Mouse (Mus musculus) CH12.LX (cell line): ENCODE measurements at regions not wholly inside any gene's neighbourhood (a gene's known extent, or its start where the extent isn't known, plus 50 kb on each side); places are given as distances from the start of the nearest gene placed in this dataset.

Source experiments
- DNase-seq: peaks from one replicate; pipeline ENCODE4 v3.0.0-alpha.2; 2013; ENCODE audit errors: extremely low read depth
- H3K27ac ChIP-seq: 2 replicates; pipeline ENCODE4 v1.5.1; 2012; ENCODE audit warnings: low read depth, mild to moderate bottlenecking, control low read depth, moderate library complexity; ENCODE audit not compliant: insufficient read depth
- H3K27me3 ChIP-seq: replicated peaks from 2 replicates; pipeline ENCODE3; 2012; ENCODE audit warnings: inconsistent platforms
- H3K36me3 ChIP-seq, 2 experiments: replicated peaks in 1 of 2; 2 replicates each; pipeline versions ENCODE3 to v1.6.1; 2012; ENCODE audit warnings: inconsistent platforms in 1 of 2, low read length in 1 of 2, mild to moderate bottlenecking in 1 of 2, mixed read lengths in 1 of 2, moderate library complexity in 1 of 2; ENCODE audit not compliant: control insufficient read depth in 1 of 2, insufficient read depth in 1 of 2
- H3K4me1 ChIP-seq, 2 experiments: 2 replicates each; pipeline ENCODE4 v1.6.1; 2012; ENCODE audit warnings: inconsistent platforms in 1 of 2, moderate library complexity in 1 of 2; ENCODE audit not compliant: insufficient read depth in 2 of 2, control insufficient read depth in 1 of 2
- H3K4me2 ChIP-seq: 2 replicates; pipeline ENCODE4 v1.6.1; 2012; ENCODE audit warnings: low read depth, mild to moderate bottlenecking, control low read depth; ENCODE audit not compliant: poor library complexity, insufficient read depth, severe bottlenecking
- H3K4me3 ChIP-seq, 3 experiments: fragments of 150-350 bp in 1 of 3; sonication (generic) in 1 of 3; replicated peaks in 1 of 3; 2 replicates each; pipeline versions ENCODE3 to v1.5.1; 2011 to 2012; ENCODE audit warnings: low read depth in 2 of 3, low read length in 2 of 3, mild to moderate bottlenecking in 2 of 3, moderate library complexity in 2 of 3, control low read depth in 1 of 3, improper control_type of control experiment in 1 of 3, inconsistent platforms in 1 of 3, mixed read lengths in 1 of 3; ENCODE audit not compliant: poor library complexity in 1 of 3
- H3K79me2 ChIP-seq: replicated peaks from 2 replicates; pipeline ENCODE4 v1.6.1; 2012; ENCODE audit warnings: mild to moderate bottlenecking, moderate library complexity; ENCODE audit not compliant: control insufficient read depth, poor library complexity, insufficient read depth, severe bottlenecking; ENCODE audit errors: extremely low read depth
- H3K9ac ChIP-seq: 2 replicates; pipeline ENCODE4 v1.6.1; 2012; ENCODE audit warnings: low read depth, mild to moderate bottlenecking, control low read depth, moderate library complexity; ENCODE audit not compliant: insufficient read depth
- H3K9me3 ChIP-seq: replicated peaks from 2 replicates; pipeline ENCODE3; 2012; ENCODE audit warnings: low read length, inconsistent platforms, mixed read lengths
- CHD1 ChIP-seq: IDR thresholded peaks from 2 replicates; pipeline ENCODE4 v1.6.1; 2012; ENCODE audit warnings: low read depth, low read length, improper control_type of control experiment, inconsistent platforms
- CHD2 ChIP-seq: IDR thresholded peaks from 2 replicates; pipeline ENCODE4 v1.6.1; 2011; ENCODE audit warnings: low read length, improper control_type of control experiment
- E2F4 ChIP-seq: IDR thresholded peaks from 2 replicates; pipeline ENCODE4 v1.6.1; 2011; ENCODE audit warnings: low read depth, low read length, improper control_type of control experiment; ENCODE audit not compliant: insufficient replicate concordance
- ELF1 ChIP-seq: IDR thresholded peaks from 2 replicates; pipeline ENCODE4 v1.6.1; 2014; ENCODE audit warnings: low read depth, mild to moderate bottlenecking, inconsistent platforms, low read length, improper control_type of control experiment
- EP300 ChIP-seq: IDR thresholded peaks from 2 replicates; pipeline ENCODE4 v1.6.1; 2011; ENCODE audit warnings: low read length, improper control_type of control experiment
- MEF2A ChIP-seq: IDR thresholded peaks from 2 replicates; pipeline ENCODE4 v1.6.1; 2014; ENCODE audit warnings: low read depth, mild to moderate bottlenecking, inconsistent platforms, low read length, improper control_type of control experiment, borderline replicate concordance
- MXI1 ChIP-seq: IDR thresholded peaks from 2 replicates; pipeline ENCODE4 v1.6.1; 2011; ENCODE audit warnings: mild to moderate bottlenecking, low read depth, low read length, improper control_type of control experiment
- MYC ChIP-seq: IDR thresholded peaks from 2 replicates; pipeline ENCODE4 v1.6.1; 2011; ENCODE audit warnings: low read depth, mild to moderate bottlenecking, improper control_type of control experiment, low read length
- NRF1 ChIP-seq: IDR thresholded peaks from 2 replicates; pipeline ENCODE4 v1.6.1; 2014; ENCODE audit warnings: low read depth, mild to moderate bottlenecking, inconsistent platforms, low read length, improper control_type of control experiment, moderate library complexity
- PAX5 ChIP-seq: IDR thresholded peaks from 2 replicates; pipeline ENCODE4 v1.6.1; 2012; ENCODE audit warnings: low read length, inconsistent platforms, mixed read lengths
- POLR2AphosphoS2 ChIP-seq: IDR thresholded peaks from 2 replicates; pipeline ENCODE4 v1.6.1; 2011; ENCODE audit warnings: low read depth, low read length, improper control_type of control experiment
- RAD21 ChIP-seq: IDR thresholded peaks from 2 replicates; pipeline ENCODE4 v1.6.1; 2011; ENCODE audit warnings: low read depth, mild to moderate bottlenecking, low read length, improper control_type of control experiment, moderate library complexity
- RCOR1 ChIP-seq: conservative IDR thresholded peaks from 2 replicates; pipeline ENCODE4 v1.6.1; 2012; ENCODE audit warnings: low read depth, mild to moderate bottlenecking, inconsistent platforms, low read length, improper control_type of control experiment
- SIN3A ChIP-seq: IDR thresholded peaks from 2 replicates; pipeline ENCODE4 v1.6.1; 2012; ENCODE audit warnings: low read length, improper control_type of control experiment, inconsistent platforms
- SMC3 ChIP-seq: IDR thresholded peaks from 2 replicates; pipeline ENCODE4 v1.6.1; 2011; ENCODE audit warnings: low read depth, low read length, improper control_type of control experiment
- USF1 ChIP-seq: IDR thresholded peaks from 2 replicates; pipeline ENCODE4 v1.6.1; 2014; ENCODE audit warnings: low read depth, mild to moderate bottlenecking, inconsistent platforms, low read length, improper control_type of control experiment
- USF2 ChIP-seq: conservative IDR thresholded peaks from 2 replicates; pipeline ENCODE4 v1.6.1; 2011; ENCODE audit warnings: low read depth, low read length, improper control_type of control experiment
- ZC3H11A ChIP-seq: IDR thresholded peaks from 2 replicates; pipeline ENCODE4 v1.6.1; 2012; ENCODE audit warnings: low read depth, mild to moderate bottlenecking, inconsistent platforms, low read length, improper control_type of control experiment
- ZMIZ1 ChIP-seq: IDR thresholded peaks from 2 replicates; pipeline ENCODE4 v1.6.1; 2012; ENCODE audit warnings: low read depth, mild to moderate bottlenecking, inconsistent platforms, low read length, improper control_type of control experiment
- ZNF384 ChIP-seq: IDR thresholded peaks from 2 replicates; pipeline ENCODE4 v1.6.1; 2012; ENCODE audit warnings: low read depth, low read length, improper control_type of control experiment, inconsistent platforms
- dilution Hi-C: fragments of 300-500 bp; cut with MboI; formaldehyde crosslinking; loops from 2 replicates; pipeline ENCODE4 v1.14.3; 2020; ENCODE audit warnings: low sequenced_read_pairs; ENCODE audit not compliant: extremely low pct_unique_long_range_greater_than_20kb, extremely low pct_ligation_motif_present
- in situ Hi-C: fragments of 300-500 bp; cut with MboI; formaldehyde crosslinking; loops from 3 replicates; pipeline ENCODE4 v1.14.3; 2019; ENCODE audit warnings: low sequenced_read_pairs, low pct_ligation_motif_present, low pct_unique_long_range_greater_than_20kb, mixed read lengths

GRCm38 (mm10) chr10:119105279-119105881 lies 134.5 kb downstream of the Cand1 start:
- no peak for DNase-seq
- no peaks in the 10 kb centered on the region for H3K36me3 ChIP-seq
- H3K27me3 ChIP-seq, result no peaks in the 10 kb centered on the region
- dilution Hi-C loops, result no loop called here
- peaks cover 0 to 13% of the 10 kb centered on the region in 2 experiments; a peak in 2 of 4 replicates for H3K4me1 ChIP-seq
- H3K79me2 ChIP-seq, result no peaks in the 10 kb centered on the region
- no peaks in the 10 kb centered on the region for H3K9me3 ChIP-seq
- H3K27ac ChIP-seq, result no peak overlapping the region
- no peak overlapping the region for H3K4me3 ChIP-seq
- no peak overlapping the region for H3K9ac ChIP-seq
- TF ChIP-seq USF1 (no peak), PAX5 (no peak), E2F4 (no peak), ZNF384 (no peak), ZC3H11A (no peak), MEF2A (no peak), RAD21 (no peak)
- H3K4me2 ChIP-seq, result no peak overlapping the region
- in situ Hi-C loops, result no loop called here

- H3K9me3 ChIP-seq, result no peaks in the 10 kb centered on the region
- no peaks in the 10 kb centered on the region for H3K4me1 ChIP-seq
- H3K27ac ChIP-seq, result no peak overlapping the region
- in situ Hi-C loops, result no loop called here
- DNase-seq, result peak; percentile 5
- TF ChIP-seq ELF1 (no peak), RAD21 (peak; percentile 38), SMC3 (peak; percentile 8; the same call in 1 of the 2 replicates), SIN3A (no peak), USF2 (no peak), CHD2 (no peak), CHD1 (no peak), MYC (no peak), RCOR1 (no peak), ZMIZ1 (no peak), EP300 (no peak), MXI1 (no peak), NRF1 (no peak), USF1 (no peak), POLR2AphosphoS2 (no peak)
- TF ChIP-seq, all 38 proteins: peak for 2
- no peak overlapping the region for H3K4me3 ChIP-seq
- no peak overlapping the region for H3K4me2 ChIP-seq
- no peaks in the 10 kb centered on the region for H3K36me3 ChIP-seq
- no peaks in the 10 kb centered on the region for H3K79me2 ChIP-seq
- no peaks in the 10 kb centered on the region for H3K27me3 ChIP-seq
- dilution Hi-C loops, result no loop called here
- no peak overlapping the region for H3K9ac ChIP-seq
These were observed 139.3 kb downstream of the Cand1 start for GRCm38 (mm10) chr10:119100511-119100910.
